Mouse (Mus musculus): ENCODE results near the gene Snx29. TPM values are rescaled to one million over a fixed set of nuclear protein-coding genes. Genes with fewer than 3 reads are reported as not detected.

The Snx29 gene
- polyA plus RNA-seq, 1 experiment from 2014 or later = 14.9 TPM

DNA sequence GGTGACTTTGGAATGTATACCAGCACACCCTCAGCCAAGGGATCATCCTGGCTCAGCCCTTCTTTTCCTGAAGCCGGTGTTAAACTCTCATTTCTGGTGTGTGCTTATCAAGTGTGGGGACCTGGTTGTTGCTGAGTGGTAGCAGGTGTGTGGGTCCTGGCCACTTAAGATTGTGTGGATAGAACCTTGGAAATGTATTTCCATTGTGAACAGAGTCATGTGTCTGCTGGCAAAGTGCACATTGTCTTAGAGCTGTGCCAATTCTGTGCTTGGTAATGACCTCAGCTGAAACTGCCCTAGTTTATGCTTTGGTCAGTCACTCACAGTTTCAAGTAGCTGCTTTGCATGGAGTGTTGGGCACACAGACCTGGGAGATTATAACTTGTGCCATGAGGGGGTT is 316.0 kb downstream of the Snx29 start:
- H3K36me3 ChIP-seq = no peaks in the 10 kb centered on the region
- 81% methylated on average over 1 of the region's 1 CpGs for WGBS
- peaks cover 25% of the 10 kb centered on the region for H3K4me1 ChIP-seq (replicated peaks)

DNA sequence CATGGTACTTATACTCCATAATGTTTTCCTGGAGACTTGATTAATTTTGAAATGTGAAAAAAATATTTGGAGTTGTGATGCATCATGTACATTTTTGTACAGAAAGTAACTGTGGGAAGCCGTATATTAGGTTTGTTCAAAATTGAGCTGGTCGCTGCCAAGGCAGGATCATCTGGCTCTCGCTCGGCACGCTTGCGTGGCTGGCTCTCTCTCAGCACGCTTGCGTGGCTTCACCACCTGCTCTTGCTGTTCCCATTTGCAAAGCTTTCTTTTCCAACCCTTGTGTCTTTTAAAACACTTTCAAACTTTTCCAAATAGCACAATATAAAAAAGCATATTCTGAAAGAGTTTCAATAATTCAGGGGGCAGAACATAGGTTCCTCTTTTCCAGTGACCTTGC is 317.2 kb downstream of the Snx29 start:
- no peak overlapping the region for H3K27ac ChIP-seq
- no peaks in the 10 kb centered on the region for H3K36me3 ChIP-seq
- no peaks in the 10 kb centered on the region for H3K27me3 ChIP-seq (ENCODE audit: insufficient read depth, poor library complexity, severe bottlenecking)
- WGBS = 95% methylated on average over 8 of the region's 8 CpGs
- H3K4me3 ChIP-seq = no peak overlapping the region
- no peak for DNase-seq (ENCODE audit: low spot score)
- H3K9me3 ChIP-seq = no peaks in the 10 kb centered on the region
- H3K4me1 ChIP-seq (replicated peaks) = peaks cover 25% of the 10 kb centered on the region

More for the DNA sequence above, 316.0 kb downstream of the Snx29 start:
- Histone ChIP-seq H3K4me3 (no peak overlapping the region), H3K27me3 (ENCODE audit: insufficient read depth, poor library complexity, severe bottlenecking) (no peaks in the 10 kb centered on the region), H3K27ac (no peak overlapping the region), H3K9me3 (no peaks in the 10 kb centered on the region)
- no peak for DNase-seq (ENCODE audit: low spot score)

DNA sequence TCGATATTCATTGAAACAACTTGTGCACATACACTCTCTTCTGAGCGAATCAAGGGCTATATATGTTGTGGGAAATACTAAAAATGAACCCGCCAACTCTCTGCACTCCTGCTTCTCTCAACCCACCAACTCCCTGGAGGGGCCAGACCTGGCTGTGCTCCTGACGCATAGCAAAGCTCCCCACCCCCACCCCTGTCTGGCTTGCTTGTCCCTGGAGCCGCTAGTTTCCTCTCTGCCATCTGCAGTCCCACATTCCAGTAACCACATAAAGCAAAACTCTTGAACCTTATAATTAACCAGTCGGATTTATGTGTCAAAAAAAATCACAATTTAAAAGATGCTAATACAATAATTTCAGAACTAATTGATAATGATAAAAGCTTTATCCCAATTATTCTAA is 320.9 kb downstream of the Snx29 start:
- DNase-seq (ENCODE audit: low spot score) = no peak
- no peak overlapping the region for H3K27ac ChIP-seq
- WGBS = 64% methylated on average over 6 of the region's 6 CpGs

GRCm38 (mm10) chr16:11644399-11644798 is 321.7 kb downstream of the Snx29 start:
- DNase-seq (ENCODE audit: low spot score) = no peak
- 79% methylated on average over 2 of the region's 2 CpGs for WGBS

More for the DNA sequence above, 320.9 kb downstream of the Snx29 start:
- Histone ChIP-seq H3K9me3 (no peaks in the 10 kb centered on the region), H3K4me3 (no peak overlapping the region), H3K4me1 (replicated peaks) (peaks cover 25% of the 10 kb centered on the region), H3K36me3 (no peaks in the 10 kb centered on the region), H3K27me3 (ENCODE audit: insufficient read depth, poor library complexity, severe bottlenecking) (no peaks in the 10 kb centered on the region)

GRCm38 (mm10) chr16:11645668-11646067 is 323.0 kb downstream of the Snx29 start:
- Histone ChIP-seq H3K27ac (no peak overlapping the region), H3K36me3 (no peaks in the 10 kb centered on the region), H3K4me1 (replicated peaks) (peaks cover 27% of the 10 kb centered on the region), H3K4me3 (no peak overlapping the region), H3K9me3 (no peaks in the 10 kb centered on the region), H3K27me3 (ENCODE audit: insufficient read depth, poor library complexity, severe bottlenecking) (no peaks in the 10 kb centered on the region)
- no peak for DNase-seq (ENCODE audit: low spot score)
- 36% methylated on average over 4 of the region's 4 CpGs for WGBS

More at GRCm38 (mm10) chr16:11644399-11644798, 321.7 kb downstream of the Snx29 start:
- H3K27ac ChIP-seq = no peak overlapping the region
- no peaks in the 10 kb centered on the region for H3K9me3 ChIP-seq
- peaks cover 25% of the 10 kb centered on the region for H3K4me1 ChIP-seq (replicated peaks)
- no peaks in the 10 kb centered on the region for H3K27me3 ChIP-seq (ENCODE audit: insufficient read depth, poor library complexity, severe bottlenecking)
- H3K4me3 ChIP-seq = no peak overlapping the region
- H3K36me3 ChIP-seq = no peaks in the 10 kb centered on the region

- WGBS = 82% methylated on average over 4 of the region's 4 CpGs
- Histone ChIP-seq H3K4me3 (no peak overlapping the region), H3K4me1 (replicated peaks) (peaks cover 31% of the 10 kb centered on the region), H3K27me3 (ENCODE audit: insufficient read depth, poor library complexity, severe bottlenecking) (no peaks in the 10 kb centered on the region), H3K27ac (no peak overlapping the region), H3K9me3 (no peaks in the 10 kb centered on the region), H3K36me3 (no peaks in the 10 kb centered on the region)
- no peak for DNase-seq (ENCODE audit: low spot score)
These were observed 324.1 kb downstream of the Snx29 start for GRCm38 (mm10) chr16:11646745-11647289.

- H3K36me3 ChIP-seq = no peaks in the 10 kb centered on the region
- 74% methylated on average over 1 of the region's 1 CpGs for WGBS
- H3K9me3 ChIP-seq = no peaks in the 10 kb centered on the region
- no peaks in the 10 kb centered on the region for H3K27me3 ChIP-seq (ENCODE audit: insufficient read depth, poor library complexity, severe bottlenecking)
- H3K27ac ChIP-seq = peak overlapping the region; percentile 53
- H3K4me3 ChIP-seq = no peak overlapping the region
- DNase-seq (ENCODE audit: low spot score) = peak; percentile 45
- H3K4me1 ChIP-seq (replicated peaks) = peaks cover 26% of the 10 kb centered on the region
These were observed 325.5 kb downstream of the Snx29 start for GRCm38 (mm10) chr16:11648169-11648688.

DNA sequence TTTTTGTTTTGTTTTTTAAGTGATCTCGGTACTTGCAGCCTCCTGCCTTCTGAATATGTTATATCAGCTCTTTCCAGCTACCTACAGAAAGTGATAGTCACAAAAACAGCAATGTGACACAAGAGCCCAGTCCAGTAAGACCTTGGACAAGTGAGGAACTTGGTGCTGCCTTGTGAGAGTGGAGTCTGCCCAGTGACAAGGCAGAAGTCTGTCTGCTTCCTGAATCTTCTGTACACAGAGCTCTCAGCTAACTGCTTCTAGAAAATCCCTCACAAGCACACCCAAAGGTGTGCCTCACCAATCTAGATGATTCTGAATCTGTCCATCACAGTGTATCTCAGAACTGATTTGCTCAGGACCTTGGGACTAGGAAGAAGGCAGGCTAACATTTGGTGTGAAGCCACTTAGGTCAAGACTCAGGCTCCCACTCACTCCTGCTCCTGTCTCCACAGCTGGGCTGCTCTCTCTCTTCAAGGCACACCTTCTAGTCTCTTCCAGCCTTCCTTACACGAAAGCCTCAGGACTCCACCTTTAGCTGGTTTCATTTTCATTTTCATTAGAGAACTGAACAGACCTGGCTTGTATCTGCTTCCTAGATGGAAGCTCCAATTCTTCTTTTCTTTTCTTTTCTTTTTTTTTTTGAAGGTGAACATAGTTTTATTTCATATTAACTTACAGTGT is 330.1 kb downstream of the Snx29 start:
- 83% methylated on average over 2 of the region's 2 CpGs for WGBS
- no peaks in the 10 kb centered on the region for H3K36me3 ChIP-seq
- H3K9me3 ChIP-seq = no peaks in the 10 kb centered on the region
- no peak overlapping the region for H3K4me3 ChIP-seq
- H3K27me3 ChIP-seq (ENCODE audit: insufficient read depth, poor library complexity, severe bottlenecking) = no peaks in the 10 kb centered on the region
- DNase-seq (ENCODE audit: low spot score) = no peak
- H3K27ac ChIP-seq = no peak overlapping the region
- peaks cover 12% of the 10 kb centered on the region for H3K4me1 ChIP-seq (replicated peaks)

- H3K4me1 ChIP-seq (replicated peaks) = 0 out of 2 replicates have a peak, but pooled peaks cover 1% of the 10 kb centered on the region
- WGBS = 93% methylated on average over 3 of the region's 3 CpGs
- no peak overlapping the region for H3K27ac ChIP-seq
- H3K9me3 ChIP-seq = no peaks in the 10 kb centered on the region
- no peaks in the 10 kb centered on the region for H3K36me3 ChIP-seq
- H3K27me3 ChIP-seq (ENCODE audit: insufficient read depth, poor library complexity, severe bottlenecking) = no peaks in the 10 kb centered on the region
- no peak overlapping the region for H3K4me3 ChIP-seq
- DNase-seq (ENCODE audit: low spot score) = no peak
These were observed 333.2 kb downstream of the Snx29 start for GRCm38 (mm10) chr16:11655893-11656292.

GRCm38 (mm10) chr16:11657111-11657510 is 334.4 kb downstream of the Snx29 start:
- DNase-seq (ENCODE audit: low spot score) = no peak
- Histone ChIP-seq H3K27me3 (ENCODE audit: insufficient read depth, poor library complexity, severe bottlenecking) (no peaks in the 10 kb centered on the region), H3K4me1 (replicated peaks) (no peaks in the 10 kb centered on the region), H3K36me3 (no peaks in the 10 kb centered on the region), H3K9me3 (no peaks in the 10 kb centered on the region), H3K27ac (no peak overlapping the region), H3K4me3 (no peak overlapping the region)
- WGBS = 51% methylated on average over 1 of the region's 1 CpGs

DNA sequence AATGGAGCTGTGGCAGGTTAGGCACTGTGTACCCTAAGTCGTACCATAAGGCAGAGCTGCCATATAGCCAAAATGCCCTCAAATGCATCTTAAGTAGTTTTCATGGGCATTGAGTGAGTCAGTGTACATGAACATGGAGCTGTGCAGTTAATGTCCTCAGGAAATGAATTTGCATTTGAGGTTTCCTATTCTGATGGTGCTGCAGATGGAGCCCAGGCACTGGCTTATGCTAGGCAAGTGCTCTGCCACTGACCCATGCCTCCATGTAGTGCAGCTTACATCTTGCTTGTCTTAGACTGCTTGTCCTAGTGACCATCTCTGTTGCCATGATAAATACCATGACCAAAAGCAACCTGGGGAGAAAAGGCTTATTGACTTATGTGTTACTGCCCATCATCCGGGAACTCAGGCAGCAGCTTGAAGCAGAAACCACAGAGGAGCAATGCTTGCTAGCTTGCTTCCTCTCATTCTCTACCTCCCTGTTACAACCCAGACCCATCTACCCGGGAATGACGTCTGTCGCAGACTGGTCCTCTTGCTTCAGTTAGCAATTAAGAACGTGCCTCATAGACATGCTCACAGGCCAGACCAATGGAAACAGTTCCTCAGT is 336.5 kb downstream of the Snx29 start:
- H3K9me3 ChIP-seq = no peaks in the 10 kb centered on the region
- no peak overlapping the region for H3K4me3 ChIP-seq
- WGBS = 88% methylated on average over 6 of the region's 6 CpGs
- no peak for DNase-seq (ENCODE audit: low spot score)
- no peak overlapping the region for H3K27ac ChIP-seq
- H3K36me3 ChIP-seq = no peaks in the 10 kb centered on the region
- no peaks in the 10 kb centered on the region for H3K27me3 ChIP-seq (ENCODE audit: insufficient read depth, poor library complexity, severe bottlenecking)
- H3K4me1 ChIP-seq (replicated peaks) = no peaks in the 10 kb centered on the region

GRCm38 (mm10) chr16:11664896-11665705 is 342.4 kb downstream of the Snx29 start:
- Histone ChIP-seq H3K9me3 (no peaks in the 10 kb centered on the region), H3K4me3 (no peak overlapping the region), H3K27me3 (ENCODE audit: insufficient read depth, poor library complexity, severe bottlenecking) (no peaks in the 10 kb centered on the region), H3K4me1 (replicated peaks) (peaks cover 11% of the 10 kb centered on the region), H3K27ac (no peak overlapping the region), H3K36me3 (no peaks in the 10 kb centered on the region)
- 88% methylated on average over 13 of the region's 13 CpGs for WGBS
- no peak for DNase-seq (ENCODE audit: low spot score)

Data from hindbrain, embryonic 10.5 days (tissue).